Mouse (Mus musculus) kidney, adult 2 months (tissue): ENCODE measurements around the gene Mtrf1. TPM values are rescaled to one million over a fixed set of nuclear protein-coding genes. Genes with fewer than 3 reads are reported as not detected.
A peak's percentile ranks its signal among the peaks of the same experiment; 100 is the strongest.

Source experiments
- DNase-seq: peaks from one replicate; pipeline ENCODE4 v3.0.0; 2021
- H3K27ac ChIP-seq: fragments of 200-500 bp; 2 replicates; pipeline ENCODE4 v1.5.1; 2012; ENCODE audit warnings: low read depth, low read length, control low read depth, inconsistent platforms; ENCODE audit not compliant: insufficient read depth
- H3K27me3 ChIP-seq: fragments of 200-500 bp; replicated peaks from 2 replicates; pipeline ENCODE4 v1.6.1; 2012; ENCODE audit warnings: mild to moderate bottlenecking, moderate library complexity, low read length, inconsistent platforms; ENCODE audit not compliant: control insufficient read depth, insufficient read depth
- H3K36me3 ChIP-seq: fragments of 200-500 bp; 2 replicates; pipeline ENCODE4 v1.6.1; 2012; ENCODE audit warnings: mild to moderate bottlenecking, moderate library complexity, low read length, inconsistent platforms; ENCODE audit not compliant: control insufficient read depth, insufficient read depth
- H3K4me1 ChIP-seq: fragments of 200-500 bp; 2 replicates; pipeline ENCODE4 v1.6.1; 2011; ENCODE audit warnings: low read length; ENCODE audit not compliant: control insufficient read depth, insufficient read depth
- H3K4me3 ChIP-seq: fragments of 200-500 bp; 2 replicates; pipeline ENCODE4 v1.5.1; 2011; ENCODE audit warnings: mild to moderate bottlenecking, low read depth, low read length, control low read depth; ENCODE audit not compliant: insufficient read depth
- CTCF ChIP-seq: fragments of 200-500 bp; conservative IDR thresholded peaks from 2 replicates; pipeline ENCODE4 v1.5.1; 2011; ENCODE audit warnings: low read depth, mild to moderate bottlenecking, control low read depth, low read length, moderate library complexity, mixed read lengths; ENCODE audit not compliant: insufficient read depth, insufficient read length
- POLR2A ChIP-seq: fragments of 200-500 bp; IDR thresholded peaks from one replicate; pipeline ENCODE4 v1.6.1; 2011; ENCODE audit warnings: low read depth, low read length, control low read depth
- WGBS: fragments of 180-500 bp; shearing (Covaris S2); methylation state at CpG from one replicate; pipeline ENCODE4 v1.1.7; 2018; 5-methylcytosine and 5-hydroxymethylcytosine counted together
- polyA plus RNA-seq: library from polyadenylated mRNA; depleted of rRNA; stranded (reverse); fragments of >200 nt; gene quantifications from 2 replicates; pipeline ENCODE4 v1.2.3, GENCODE M21; 2012

Mtrf1 gene
- polyA plus RNA-seq, 1 experiment: 4.7 TPM

GRCm38 (mm10) chr14:79393289-79393688 lies 4.3 kb upstream of the Mtrf1 start:
- Histone ChIP-seq H3K27me3 (no peaks in the 10 kb centered on the region), H3K4me3 (no peak overlapping the region), H3K27ac (no peak overlapping the region), H3K36me3 (no peaks in the 10 kb centered on the region), H3K4me1 (peaks cover 7% of the 10 kb centered on the region; the same call in 1 of the 2 replicates)
- 57% methylated on average over 1 of the region's 1 CpGs for WGBS
- no peak for DNase-seq
- no peak for TF ChIP-seq POLR2A
- TF ChIP-seq CTCF: no peak

- Histone ChIP-seq H3K27ac (no peak overlapping the region), H3K4me1 (no peaks in the 10 kb centered on the region), H3K27me3 (no peaks in the 10 kb centered on the region), H3K4me3 (no peak overlapping the region), H3K36me3 (no peaks in the 10 kb centered on the region)
- DNase-seq: peak; percentile 56
- TF ChIP-seq POLR2A (no peak), CTCF (peak; percentile 54)
Observed at GRCm38 (mm10) chr14:79394564-79394963, 3.0 kb upstream of the Mtrf1 start.

- TF ChIP-seq CTCF (no peak), POLR2A (no peak)
- H3K4me1 ChIP-seq: no peaks in the 10 kb centered on the region
- WGBS: 87% methylated on average over 2 of the region's 2 CpGs
Observed at GRCm38 (mm10) chr14:79407641-79408040, 10.1 kb downstream of the Mtrf1 start.

GRCm38 (mm10) chr14:79409278-79409830 lies 11.8 kb downstream of the Mtrf1 start:
- Histone ChIP-seq H3K27ac (no peak overlapping the region), H3K4me3 (no peak overlapping the region), H3K4me1 (no peaks in the 10 kb centered on the region), H3K36me3 (no peaks in the 10 kb centered on the region; the same call in none of the 2 replicates), H3K27me3 (no peaks in the 10 kb centered on the region)
- DNase-seq: no peak
- WGBS: 91% methylated on average over 6 of the region's 6 CpGs
- no peak for TF ChIP-seq POLR2A

More at GRCm38 (mm10) chr14:79407641-79408040, 10.1 kb downstream of the Mtrf1 start:
- H3K27me3 ChIP-seq: no peaks in the 10 kb centered on the region
- no peak for DNase-seq
- no peak overlapping the region for H3K4me3 ChIP-seq
- no peak overlapping the region for H3K27ac ChIP-seq
- H3K36me3 ChIP-seq: no peaks in the 10 kb centered on the region; the same call in none of the 2 replicates

GRCm38 (mm10) chr14:79410662-79411061 lies 13.1 kb downstream of the Mtrf1 start:
- no peaks in the 10 kb centered on the region; the same call in none of the 2 replicates for H3K36me3 ChIP-seq
- H3K4me1 ChIP-seq: no peaks in the 10 kb centered on the region
- DNase-seq: no peak
- 84% methylated on average over 2 of the region's 2 CpGs for WGBS
- no peak overlapping the region for H3K27ac ChIP-seq
- TF ChIP-seq CTCF: no peak
- TF ChIP-seq POLR2A: no peak
- no peak overlapping the region for H3K4me3 ChIP-seq
- no peaks in the 10 kb centered on the region for H3K27me3 ChIP-seq

GRCm38 (mm10) chr14:79413121-79413520 lies 15.5 kb downstream of the Mtrf1 start:
- Histone ChIP-seq H3K27me3 (no peaks in the 10 kb centered on the region), H3K27ac (no peak overlapping the region), H3K4me3 (no peak overlapping the region), H3K36me3 (no peaks in the 10 kb centered on the region; the same call in none of the 2 replicates), H3K4me1 (no peaks in the 10 kb centered on the region)
- 89% methylated on average over 6 of the region's 6 CpGs for WGBS
- TF ChIP-seq POLR2A (no peak), CTCF (no peak)
- no peak for DNase-seq

- no peak overlapping the region for H3K4me3 ChIP-seq
- H3K4me1 ChIP-seq: no peaks in the 10 kb centered on the region
- WGBS: 82% methylated on average over 20 of the region's 20 CpGs
- H3K27ac ChIP-seq: no peak overlapping the region
- DNase-seq: no peak
- no peaks in the 10 kb centered on the region for H3K27me3 ChIP-seq
- TF ChIP-seq POLR2A (no peak), CTCF (no peak)
- no peaks in the 10 kb centered on the region; the same call in 1 of the 2 replicates for H3K36me3 ChIP-seq
Observed at GRCm38 (mm10) chr14:79420083-79420685, 22.6 kb downstream of the Mtrf1 start.
